Mouse (Mus musculus) cerebellum, postnatal 25 days (tissue): ENCODE data around the gene Lekr1.

Experiments used
- DNase-seq, 2 experiments: peaks; one replicate each; pipeline ENCODE4 v3.0.0; 2021; ENCODE audit warnings: mixed read lengths in 2 of 2

The Lekr1 gene

DNA sequence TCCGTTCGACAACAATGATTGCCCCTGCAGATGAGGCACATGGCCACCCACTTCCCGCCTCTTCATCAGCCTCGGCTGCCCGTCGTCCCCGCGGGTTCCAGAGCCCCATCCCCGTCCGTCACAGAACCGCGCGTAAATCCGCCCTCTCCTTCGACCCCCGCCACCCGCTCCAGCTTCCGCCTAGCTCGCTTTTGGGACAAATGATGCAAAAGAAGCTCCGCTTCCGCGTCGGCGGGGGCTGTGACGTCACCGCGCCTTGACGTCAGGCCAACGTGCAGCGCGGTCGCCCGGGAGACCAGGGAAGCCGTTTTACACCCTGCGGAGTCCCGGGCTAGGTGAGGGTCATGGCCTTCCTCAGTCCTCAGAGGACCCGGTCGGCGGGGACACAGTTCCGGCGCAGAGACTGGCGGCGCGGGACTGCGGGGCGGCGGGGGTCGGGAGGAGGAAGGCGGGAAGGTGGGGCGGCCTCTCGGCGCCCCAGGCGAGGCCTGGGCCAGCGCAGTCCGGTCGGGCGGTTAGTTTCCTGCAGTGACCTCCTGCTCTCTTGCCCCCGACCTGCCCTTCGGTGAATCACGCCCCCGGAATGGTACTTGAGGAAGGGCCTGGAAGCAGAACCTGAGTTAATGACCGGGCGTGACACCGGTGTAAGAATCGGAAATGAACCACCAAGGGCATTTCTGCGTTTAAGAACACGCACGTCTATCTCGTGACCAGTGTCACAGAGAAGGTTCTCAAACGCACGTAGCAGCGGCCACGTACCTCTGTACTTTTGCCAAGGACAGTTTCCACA, at the start of gene Lekr1:
TSS of gene Lekr1 (plus strand) at position 252 of the 790 bp plus-strand sequence.
- peak; percentile 95 for DNase-seq

- DNase-seq = no peak
Observed at GRCm38 (mm10) chr3:65617507-65617906, 48.5 kb upstream of the Lekr1 start.

- DNase-seq = no peak
Observed at GRCm38 (mm10) chr3:65619340-65619739, 46.7 kb upstream of the Lekr1 start.

DNA sequence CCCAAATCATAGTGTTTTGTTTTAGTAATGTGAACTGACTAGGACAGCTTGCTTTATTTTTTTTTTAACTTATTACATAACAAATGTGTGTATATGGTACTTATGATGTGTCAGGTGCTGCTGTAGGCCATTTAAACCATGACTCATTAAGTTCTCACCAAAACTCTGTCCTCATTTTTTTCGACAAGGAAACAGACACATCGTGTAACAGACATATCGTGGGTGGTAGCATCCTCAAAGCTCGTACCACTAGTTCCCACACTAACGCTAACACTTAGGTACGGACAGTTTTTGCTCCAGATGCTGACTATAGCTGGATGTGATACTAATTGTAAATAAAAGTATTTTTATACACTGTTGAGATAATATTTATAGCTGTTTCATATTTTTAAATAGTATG, 43.0 kb upstream of the Lekr1 start:
- DNase-seq = no peak

- no peak for DNase-seq
Observed at GRCm38 (mm10) chr3:65625496-65626289, 40.3 kb upstream of the Lekr1 start.

GRCm38 (mm10) chr3:65626290-65626914, 39.6 kb upstream of the Lekr1 start:
- no peak for DNase-seq

DNA sequence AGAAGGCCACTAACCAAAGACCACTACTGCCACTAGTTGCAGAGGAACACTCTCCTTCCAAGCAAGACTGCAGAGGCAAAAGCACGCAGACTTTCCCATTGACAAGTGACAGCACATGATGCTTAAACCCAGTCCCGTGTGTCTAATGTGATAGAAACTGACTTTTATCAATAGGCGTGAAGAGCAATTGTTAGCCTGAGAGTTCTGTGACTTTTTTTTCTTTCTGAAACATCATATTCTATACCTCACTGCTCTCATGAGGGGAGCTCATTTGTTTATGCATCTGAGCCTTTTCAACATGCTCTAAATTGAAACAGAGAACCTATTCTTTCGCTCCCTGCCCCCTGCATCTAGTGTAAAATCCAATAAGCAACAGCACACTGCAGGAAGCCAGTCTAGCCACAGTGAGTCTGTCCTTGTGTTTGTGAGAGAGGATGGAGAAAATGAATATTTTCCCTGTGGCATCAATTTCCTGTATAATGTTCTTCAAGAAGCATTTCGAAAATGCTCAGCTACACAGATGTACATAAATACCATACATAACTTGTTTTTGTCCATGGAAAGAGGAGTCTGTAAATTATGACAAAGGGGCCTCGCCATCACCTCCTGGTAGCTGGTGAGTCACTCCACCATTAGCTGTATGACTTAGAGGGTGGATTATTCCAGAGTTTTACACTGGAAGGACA, 38.9 kb upstream of the Lekr1 start:
- DNase-seq = no peak

DNA sequence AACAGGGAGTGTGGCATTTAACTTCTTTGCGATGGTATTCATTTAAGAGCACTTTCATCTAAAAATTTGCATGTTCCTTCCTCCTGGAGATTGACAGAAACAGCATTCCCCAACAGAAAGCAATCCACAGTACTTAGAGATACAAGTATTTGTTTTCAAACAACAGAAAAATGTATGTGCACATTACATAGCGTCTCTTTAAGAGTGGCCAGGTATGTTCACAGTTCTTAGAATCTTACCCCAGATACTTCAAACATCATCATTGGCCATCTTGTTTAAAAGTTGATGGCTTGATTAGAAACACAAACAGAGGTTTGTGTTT, 38.4 kb upstream of the Lekr1 start:
- no peak for DNase-seq

DNA sequence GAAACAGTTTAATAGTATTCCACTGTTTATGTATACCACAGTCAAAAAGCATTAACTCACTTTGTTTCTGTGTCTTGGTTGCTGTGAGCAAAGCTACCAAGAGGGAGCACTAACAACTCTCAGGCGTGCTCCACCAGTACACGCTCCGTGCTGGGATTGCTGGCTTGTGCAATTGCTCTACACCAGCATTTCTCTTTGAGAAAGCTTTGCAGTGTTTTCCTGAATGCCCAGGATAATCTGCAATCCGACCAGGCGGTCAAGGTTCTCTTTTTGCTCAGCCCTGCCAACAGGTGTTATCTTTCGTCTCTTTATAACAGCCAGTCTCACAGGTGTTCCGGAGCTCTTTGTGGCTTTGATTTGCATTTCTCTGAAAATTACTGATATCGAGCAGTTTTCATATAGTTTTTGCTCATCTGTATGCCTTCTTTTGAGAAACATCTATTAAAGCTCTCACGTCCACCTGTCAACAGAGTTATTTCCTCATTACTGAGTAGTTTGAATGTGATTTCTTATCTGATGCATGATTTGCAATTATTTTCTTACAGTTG, 36.4 kb upstream of the Lekr1 start:
- no peak for DNase-seq

DNA sequence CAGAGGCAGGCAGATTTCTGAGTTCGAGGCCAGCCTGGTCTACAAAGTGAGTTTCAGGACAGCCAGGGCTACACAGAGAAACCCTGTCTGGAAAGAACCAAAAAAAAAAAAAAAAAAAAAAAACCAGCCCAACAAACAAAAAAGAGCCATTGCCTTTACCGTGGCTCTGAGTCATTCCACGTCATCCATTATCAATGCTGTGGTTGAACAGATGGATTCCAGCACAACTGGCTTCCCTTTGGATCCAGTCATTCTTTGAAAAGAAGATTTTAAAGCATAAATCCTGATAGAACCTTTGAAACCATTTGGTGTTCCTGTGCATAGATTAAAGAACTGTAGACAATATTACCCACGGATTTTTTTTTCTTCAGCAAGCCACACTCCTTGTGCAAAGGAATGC, 32.4 kb upstream of the Lekr1 start:
- DNase-seq = no peak

DNA sequence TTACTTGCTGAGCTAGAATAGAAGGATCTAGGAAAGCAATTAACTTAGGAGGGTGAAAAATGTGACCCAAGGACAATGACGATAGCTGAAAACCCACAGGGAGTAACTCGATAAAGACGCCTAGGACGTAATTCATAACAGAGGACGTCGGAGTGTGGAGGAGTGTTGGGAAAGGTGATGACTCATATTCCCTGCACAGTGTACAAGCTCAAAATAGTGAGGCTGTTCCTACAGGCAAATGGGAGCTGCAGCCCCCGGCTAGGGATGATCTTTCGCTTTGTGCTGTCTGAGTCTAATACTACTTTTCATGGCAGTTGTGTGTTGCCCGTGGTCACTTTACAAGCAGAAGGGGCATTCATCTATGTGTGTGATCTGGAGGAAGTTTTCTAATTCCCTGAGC, 30.0 kb upstream of the Lekr1 start:
- DNase-seq = no peak

DNA sequence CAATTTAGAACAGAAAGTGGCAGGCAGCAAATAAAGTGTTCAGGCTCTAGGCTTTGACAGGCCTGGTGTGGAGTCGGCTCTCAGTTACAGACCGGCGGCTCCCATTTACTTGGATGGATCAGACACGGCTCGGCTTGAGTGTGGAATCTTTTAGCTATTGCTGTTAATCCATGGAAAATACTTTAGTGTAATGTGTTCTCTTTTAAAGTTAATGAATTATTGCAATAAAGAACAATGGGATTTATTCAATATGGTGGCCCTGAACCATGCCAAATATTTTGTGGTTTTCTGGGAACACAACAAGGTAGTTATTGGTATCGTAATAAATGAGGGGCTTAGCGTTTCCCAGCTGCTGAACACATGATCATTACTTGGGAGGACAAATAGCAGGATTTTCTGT, 28.7 kb upstream of the Lekr1 start:
- no peak for DNase-seq

DNA sequence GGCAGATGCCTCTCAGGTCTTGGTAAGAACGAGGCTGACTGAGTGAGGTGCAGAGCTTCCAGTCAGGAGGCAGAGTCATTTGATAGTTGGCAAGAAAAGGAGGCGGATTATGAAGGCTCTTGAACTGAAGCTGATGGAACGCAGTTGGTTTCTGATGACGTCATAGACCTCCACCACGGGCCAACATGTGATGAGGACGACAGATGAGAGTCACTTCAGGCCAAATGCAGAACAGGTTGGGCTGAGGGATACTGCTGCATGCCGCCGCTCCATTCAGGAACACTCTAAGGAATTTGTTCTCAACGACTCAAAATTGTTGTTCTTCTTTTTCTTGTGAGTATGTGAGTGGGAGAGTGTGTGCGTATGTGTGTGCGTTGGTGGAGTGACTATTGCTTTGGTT, 27.1 kb upstream of the Lekr1 start:
- no peak for DNase-seq

DNA sequence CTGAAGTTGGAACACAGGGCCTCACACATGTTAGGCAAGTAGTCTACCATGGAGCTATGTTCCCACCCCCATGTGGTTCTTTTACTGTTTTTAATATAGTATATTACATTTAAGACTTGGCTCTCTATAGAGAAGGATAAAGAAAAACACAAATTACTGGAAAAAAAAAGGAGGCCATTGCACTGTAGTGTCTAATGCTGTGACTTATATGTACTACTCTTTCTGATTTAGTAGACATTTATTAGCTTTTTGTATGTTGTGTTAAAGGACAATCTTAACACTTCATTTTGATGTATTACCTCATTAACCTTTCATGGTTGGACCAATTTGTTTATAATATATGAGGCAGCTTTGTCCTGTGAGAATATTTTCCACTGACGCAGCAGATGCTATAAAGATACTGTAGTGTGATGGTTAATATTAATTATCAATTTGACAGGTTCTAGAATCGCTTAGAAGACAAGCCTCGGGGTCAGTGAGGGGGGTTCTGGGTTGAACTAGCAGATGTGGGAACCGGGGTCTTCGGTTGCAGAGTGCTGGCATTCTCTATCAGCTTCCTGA, 26.5 kb upstream of the Lekr1 start:
- no peak for DNase-seq

- no peak for DNase-seq
Observed at GRCm38 (mm10) chr3:65642959-65643358, 23.1 kb upstream of the Lekr1 start.

DNA sequence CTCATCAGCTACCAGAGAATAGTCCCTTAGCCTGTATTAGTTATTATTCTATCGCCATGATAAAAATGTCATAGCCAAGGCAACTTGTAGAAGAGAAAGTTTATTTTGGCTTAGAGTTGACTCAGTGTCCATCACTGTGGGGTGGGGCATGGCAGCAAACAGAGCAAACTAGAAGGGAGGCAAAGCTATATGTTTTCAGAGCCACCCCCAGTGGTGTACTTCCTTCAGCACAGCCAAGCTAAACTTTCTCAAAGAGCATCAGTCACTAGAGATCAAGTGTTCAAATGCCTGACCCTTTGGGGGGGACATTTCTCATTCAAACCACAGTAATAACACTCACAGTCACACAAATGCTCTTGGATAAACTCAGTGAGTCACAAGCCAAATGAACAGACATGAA, 22.4 kb upstream of the Lekr1 start:
- no peak for DNase-seq

DNA sequence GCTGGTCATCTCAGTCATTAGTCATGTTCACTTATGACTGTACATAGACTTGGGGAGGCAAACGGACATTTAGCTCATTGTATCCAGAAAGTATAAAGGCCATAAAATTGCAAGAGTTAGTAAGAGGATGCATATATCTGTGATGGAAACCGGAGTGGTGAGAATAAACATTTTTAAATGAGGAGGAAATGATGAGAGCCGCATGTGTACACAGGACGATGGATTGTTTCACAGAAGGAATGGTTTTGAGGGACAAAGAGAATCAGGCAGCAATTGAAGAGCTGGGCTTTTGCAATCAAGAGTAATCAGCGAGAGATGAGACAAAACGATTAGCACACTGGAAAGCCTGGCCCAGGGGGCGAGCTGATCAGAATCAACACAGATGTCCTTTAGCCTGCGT, 18.4 kb upstream of the Lekr1 start:
- no peak for DNase-seq

GRCm38 (mm10) chr3:65648913-65649312, 17.1 kb upstream of the Lekr1 start:
- no peak for DNase-seq

DNA sequence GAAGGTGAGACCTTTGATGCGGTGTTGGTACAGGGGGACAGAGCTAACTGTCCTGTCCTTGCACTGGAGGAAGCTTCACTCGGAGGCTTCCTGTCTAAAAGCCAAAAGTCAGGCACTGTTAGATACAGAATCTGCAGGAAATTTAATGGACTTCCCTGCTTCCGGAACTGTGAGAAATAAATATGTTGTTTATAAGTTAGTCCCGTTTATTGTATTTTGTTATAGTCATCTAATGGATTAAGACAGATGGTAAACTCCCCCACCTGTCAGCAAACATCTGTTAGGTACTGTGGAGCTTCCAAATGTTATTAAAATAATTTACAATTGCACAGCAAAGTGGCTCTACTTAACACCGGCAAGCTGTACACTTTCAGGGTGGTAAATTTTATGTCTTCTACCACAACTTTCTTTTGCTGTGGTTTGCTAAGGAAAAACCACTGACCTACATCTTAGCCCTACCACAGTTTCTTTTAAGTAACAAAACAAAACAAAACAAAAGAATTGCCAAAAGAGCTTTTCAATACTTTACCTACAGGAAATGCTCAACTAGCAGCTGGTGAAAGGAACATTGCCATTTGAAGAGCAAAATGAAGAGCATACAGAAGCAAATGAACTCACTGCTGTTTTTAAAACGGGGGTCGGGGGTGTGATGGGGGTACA, 15.7 kb upstream of the Lekr1 start:
- no peak for DNase-seq

GRCm38 (mm10) chr3:65654541-65655206, 11.4 kb upstream of the Lekr1 start:
- DNase-seq = no peak

DNA sequence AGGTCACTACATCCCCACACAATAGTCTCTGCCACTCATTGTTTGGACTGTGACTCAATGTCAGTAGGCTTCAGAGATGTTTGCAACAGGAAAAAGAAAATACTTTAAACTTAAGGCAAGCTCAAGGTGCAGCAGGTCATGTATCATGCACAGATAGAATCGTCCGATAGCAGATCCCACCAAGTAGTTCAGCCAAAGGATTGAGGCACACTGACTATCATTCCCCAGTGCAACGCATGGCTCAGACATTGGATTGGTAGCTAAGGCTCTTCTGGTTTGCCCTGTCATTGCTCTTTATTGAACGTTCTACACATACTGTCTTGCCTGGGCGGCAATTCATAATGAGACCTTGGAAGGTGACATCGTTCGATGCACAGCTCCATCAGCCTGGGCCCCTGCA, 9.6 kb upstream of the Lekr1 start:
- DNase-seq = no peak
